Mouse (Mus musculus) kidney, postnatal 25 days (tissue): ENCODE measurements around the gene Ksr1.
"Not testable (repeated sequence)": the region's sequence is repeated elsewhere in the genome, so short reads cannot be mapped to it uniquely, and the experiment has no call there.

ENCODE experiments used
- DNase-seq, 2 experiments: peaks; one replicate each; pipeline ENCODE4 v3.0.0; 2021; ENCODE audit warnings: mixed read lengths in 2 of 2

Gene Ksr1

DNA sequence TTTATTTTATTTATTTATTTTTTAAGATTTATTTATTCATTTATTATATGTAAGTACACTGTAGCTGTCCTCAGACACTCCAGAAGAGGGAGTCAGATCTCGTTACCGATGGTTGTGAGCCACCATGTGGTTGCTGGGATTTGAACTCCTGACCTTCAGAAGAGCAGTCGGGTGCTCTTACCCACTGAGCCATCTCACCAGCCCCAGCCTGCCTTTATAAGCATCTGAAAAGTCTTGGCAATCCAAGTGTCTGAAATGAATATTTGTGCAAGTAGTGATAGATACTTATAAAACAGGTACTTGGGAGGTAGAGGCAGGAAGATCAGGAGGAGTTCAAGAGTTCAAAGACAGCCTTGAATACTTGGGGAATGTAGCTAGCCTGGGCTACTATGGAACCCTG lies 138.9 kb downstream of the Ksr1 start:
- DNase-seq = not testable (repeated sequence)

- DNase-seq = no peak
Measured at GRCm38 (mm10) chr11:79006417-79006816, 139.8 kb downstream of the Ksr1 start.

DNA sequence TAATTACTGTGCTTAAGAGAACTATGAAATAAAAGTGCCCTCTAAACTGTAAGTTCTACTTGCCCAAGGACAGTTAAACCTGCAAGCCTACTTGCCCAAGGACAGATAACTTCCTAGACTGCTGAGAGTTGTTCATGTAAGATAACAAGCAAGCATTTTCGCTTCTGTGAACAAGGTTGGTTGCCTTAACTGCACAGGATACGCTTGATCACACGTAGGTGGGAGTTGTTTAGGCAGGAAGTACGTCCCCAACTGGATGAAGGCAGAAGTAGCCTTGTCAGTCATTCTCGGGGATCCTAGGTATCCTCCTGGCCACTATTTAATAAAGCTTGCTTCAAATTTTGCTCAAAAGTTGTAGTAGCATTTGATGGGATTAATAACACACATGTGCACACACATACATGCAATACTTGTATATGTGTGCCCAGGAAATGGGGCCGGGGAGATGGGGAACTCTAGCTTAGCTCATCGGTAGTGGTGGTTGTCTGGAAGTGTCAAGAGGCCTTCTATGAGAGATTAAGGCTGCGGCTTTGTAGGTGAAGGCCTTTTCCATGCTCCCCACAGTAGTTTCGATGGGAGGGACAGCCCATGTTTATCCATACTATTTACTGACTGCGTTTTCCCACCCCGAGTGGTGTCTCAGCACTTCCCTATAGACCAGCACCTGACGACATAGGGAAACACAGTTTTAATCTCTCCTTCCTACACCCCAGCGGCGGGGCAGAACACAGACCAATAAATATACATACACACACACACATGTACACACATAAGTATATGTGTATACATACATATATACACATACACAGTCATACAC lies 140.4 kb downstream of the Ksr1 start:
- DNase-seq = peak in 1 of 2 experiments; percentile 17

DNA sequence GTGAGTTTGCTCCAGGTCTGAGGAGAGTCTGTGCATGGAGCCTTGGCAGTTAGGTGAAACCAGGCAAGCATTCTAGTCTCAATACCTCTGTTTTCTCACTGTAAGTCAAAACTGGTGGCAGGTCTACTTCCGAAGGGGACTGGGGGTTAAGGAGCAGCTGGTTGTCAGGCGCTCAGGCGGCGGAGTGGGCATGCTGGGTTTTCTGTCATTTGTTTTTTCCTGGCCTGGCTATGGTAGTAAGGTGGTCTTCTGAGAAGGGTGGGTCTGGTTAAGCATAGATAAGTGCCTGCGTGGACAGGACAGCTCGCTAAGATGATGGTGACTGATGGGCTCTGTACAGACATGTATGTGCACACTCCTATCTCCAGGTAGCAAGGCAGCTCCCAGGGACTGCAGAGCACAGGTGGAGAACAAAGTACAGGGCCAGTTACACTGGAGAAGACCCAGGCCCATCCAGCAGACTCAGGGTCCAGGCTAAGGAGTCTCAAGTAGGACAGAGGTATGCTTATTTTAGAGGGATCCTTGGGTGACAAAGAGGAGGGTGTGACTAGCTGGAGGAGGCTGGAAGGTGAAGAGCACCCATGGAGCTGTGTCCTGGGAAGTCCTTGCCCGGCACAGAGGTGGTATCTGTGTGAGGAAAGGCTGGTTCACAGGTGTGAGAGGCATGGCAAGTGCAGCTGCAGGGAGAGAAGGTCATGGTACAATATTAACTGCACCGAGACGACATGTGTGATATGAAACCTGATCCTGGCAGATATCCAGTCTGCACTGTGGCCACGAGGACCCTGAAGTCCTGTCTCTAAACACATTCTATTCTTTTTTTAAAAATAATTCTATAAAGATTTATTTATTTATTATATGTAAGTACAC lies 142.2 kb downstream of the Ksr1 start:
- peak in 1 of 2 experiments; percentile 21 for DNase-seq

DNA sequence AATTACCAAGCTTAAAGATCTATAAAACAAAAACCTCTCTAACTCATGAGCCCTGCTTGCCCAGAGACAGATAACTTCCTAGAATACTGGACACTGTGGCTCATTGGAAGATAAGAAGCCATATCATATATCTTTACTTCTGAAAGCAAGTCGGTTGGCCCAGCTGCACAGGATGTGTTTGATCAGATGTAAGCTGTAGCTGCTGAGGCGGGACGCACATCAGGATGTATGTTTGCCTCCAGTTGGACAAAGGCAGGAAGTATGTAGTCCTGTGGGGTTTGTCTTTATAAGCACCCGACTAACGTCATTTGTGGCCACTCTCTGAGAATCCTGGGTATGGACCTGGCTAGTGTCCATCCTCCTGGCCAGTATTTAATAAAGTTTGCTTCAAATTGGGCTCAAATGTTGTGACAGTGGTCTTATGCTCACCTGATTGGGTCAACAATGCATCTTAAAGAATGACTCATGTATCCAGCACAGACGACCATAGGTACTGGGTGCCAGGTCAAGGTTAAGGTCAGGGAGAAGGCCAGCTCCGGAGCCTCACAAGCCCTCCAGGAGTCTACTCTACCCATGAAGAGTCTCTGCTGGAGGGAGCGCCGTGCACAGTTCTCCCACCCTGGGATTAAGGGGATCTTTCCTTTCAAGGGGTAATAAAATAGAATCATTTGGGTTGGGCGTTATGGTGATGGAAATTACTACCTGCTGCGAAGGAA lies 143.0 kb downstream of the Ksr1 start:
- peak in 1 of 2 experiments; percentile 36 for DNase-seq

- peak in 1 of 2 experiments; percentile 33 for DNase-seq
Measured at GRCm38 (mm10) chr11:79002551-79002951, 143.7 kb downstream of the Ksr1 start.

DNA sequence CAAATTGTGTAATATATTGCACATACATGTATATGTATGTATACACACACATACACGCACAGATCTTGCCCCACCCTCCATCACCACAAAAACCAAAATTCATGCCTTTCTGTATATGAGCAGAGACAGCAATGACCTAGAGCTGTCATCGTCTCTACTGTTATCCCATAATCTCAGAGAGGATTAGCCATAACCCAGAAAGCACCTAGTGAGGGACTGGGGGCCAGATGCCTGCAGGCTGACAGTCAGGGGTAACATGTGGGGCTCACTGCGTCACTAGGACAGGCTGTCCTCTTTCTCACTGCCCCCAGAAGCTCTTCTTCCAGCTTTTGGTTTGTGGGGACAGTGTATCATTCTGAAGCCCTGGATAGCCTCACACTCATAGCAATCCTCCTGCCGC lies 144.3 kb downstream of the Ksr1 start:
- DNase-seq = peak in 1 of 2 experiments; percentile 18

DNA sequence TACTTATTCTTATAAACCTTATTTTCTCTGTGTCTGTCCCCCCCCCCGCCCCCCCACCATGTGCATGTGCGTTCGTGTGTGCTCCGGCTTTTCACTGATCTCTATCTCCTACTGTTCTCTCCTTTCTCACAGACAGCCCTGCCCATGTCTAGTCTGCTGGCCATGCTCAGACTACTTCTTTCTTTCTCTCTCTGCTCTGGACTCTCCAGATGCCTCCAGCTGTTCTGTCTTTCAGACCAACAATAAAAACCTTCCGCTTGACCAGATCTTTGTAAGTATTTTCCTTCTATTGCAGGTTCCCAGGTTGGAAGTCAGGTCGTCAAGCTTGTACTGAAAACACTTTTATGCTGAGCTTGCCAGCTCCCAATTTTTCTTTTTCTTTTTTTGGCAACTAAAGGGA lies 147.1 kb downstream of the Ksr1 start:
- DNase-seq = peak in 1 of 2 experiments; percentile 7

DNA sequence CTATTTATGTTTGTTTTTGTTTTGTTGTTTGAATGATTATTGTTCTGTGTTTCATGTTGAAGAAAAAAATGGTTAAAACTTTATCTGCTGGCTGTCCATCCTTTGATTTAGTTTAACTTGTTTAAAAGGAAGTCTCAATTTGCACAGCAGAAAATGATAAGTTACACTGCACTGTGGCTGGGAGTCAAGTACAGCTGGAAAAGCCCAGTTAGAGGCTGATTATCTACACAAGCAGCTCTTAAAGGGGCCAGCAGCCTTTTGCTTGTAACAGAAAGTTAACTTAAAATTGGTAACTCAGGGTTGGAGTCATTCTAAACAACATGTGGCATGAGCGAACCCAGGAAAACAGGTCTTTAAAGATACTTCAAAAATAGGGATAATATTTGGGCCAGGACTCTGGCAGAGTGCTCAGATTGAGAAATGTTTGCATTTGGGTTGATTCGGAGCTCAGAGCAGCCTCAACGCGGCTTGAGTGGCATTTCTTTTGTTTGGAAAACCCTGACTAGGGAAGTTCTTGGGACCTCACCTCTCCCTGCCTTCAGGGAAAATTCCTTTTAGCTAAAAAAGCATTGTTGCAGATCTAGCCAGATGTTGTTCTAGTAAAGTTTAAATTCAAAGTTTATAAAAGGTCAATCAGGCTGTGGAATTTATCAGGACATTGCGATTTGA lies 155.2 kb downstream of the Ksr1 start:
- DNase-seq = not testable (repeated sequence)

GRCm38 (mm10) chr11:78990096-78990495 lies 156.1 kb downstream of the Ksr1 start:
- DNase-seq = peak in 1 of 2 experiments; percentile 26

GRCm38 (mm10) chr11:78989206-78989605 lies 157.0 kb downstream of the Ksr1 start:
- peak in 1 of 2 experiments; percentile 19 for DNase-seq

DNA sequence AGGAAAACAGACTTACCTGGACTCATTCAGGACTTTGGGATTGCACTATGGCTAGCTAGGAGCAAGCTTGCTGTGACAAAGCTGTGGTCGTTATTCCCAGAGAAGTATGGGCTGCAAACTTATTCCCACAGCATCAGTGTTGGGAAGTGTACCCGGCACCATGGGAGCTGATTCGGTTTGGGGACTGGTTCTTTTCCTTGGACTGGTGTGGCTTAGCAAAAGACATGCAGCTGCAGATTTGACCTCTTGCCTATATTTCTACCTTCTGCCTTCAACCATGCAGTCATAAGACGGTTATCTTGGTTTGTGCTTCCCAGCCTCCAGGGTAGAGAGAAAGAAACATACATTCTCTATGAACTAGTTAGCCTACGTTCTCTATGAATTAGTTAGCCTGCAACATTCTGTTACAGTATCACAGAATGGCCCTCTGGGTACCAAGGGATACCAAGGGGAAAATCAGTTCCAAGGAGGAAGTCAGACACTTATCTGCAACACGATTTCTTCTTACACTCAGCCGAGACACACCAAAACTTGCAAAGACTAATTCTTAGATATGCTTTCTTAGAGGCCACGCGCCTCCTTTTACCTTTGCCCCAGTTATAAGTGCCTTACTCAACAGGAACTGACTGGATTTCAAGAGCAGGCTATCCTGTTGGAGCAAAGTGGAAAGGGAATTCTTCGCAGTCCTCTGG lies 159.8 kb downstream of the Ksr1 start:
- DNase-seq = peak in 1 of 2 experiments; percentile 8

DNA sequence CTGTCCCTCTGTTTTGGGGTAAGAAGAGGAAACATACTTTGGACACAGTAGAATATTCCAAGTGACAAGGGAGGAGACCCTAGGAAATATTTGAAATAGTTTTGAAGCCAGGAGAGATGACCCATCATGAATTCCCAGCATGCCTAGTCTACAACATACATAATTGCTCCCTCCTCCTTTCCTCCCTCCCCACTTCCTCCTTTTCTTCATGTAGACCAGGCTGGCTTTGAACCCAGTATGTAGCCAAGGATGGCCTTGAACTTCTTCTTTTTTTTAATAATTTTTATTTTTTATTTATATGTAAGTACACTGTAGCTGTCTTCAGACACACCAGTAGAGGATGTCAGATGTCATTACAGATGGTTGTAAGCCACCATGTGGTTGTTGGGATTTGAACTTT lies 160.7 kb downstream of the Ksr1 start:
- peak in 1 of 2 experiments; percentile 3 for DNase-seq

DNA sequence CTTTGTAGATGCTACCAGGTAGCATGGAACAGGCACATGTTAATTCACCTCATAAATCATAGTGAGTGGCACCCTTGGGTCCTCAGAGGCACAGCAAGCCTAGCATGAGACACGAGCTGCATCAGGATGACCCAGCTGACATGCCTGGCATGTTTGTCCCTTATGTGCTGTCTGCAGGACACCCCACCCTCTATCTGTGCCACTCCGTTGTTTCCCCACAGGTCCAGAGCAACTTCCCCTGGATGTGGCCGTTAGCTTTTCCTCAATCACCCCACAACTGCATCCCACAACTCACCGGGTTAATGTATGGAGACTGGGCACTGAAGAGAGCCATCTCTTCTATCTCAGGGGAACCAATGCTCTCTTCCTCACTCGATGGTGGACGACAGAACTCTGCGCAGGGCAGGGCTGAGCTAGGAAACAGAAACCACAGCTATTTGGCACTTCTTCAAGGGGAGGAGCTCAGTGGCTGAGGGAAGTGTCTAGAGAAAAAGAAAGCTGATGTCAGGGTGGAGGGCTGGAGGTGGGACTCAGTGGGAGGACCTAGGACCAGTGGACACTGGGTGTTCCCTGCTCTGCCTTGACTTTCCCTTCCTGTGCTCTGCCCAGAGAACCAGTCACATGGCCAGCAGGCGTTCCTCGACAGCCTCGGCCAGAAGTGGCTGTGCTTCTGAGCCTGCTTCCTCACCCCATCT lies 161.6 kb downstream of the Ksr1 start, which contains the start of gene Lgals9:
Gene Lgals9, minus strand, starts transcription at position 464 of the 695 bp plus-strand sequence.
- DNase-seq = peak; percentile 80 to 84

- DNase-seq = peak in 1 of 2 experiments; percentile 29
Measured at GRCm38 (mm10) chr11:78983539-78983938, 162.7 kb downstream of the Ksr1 start.

DNA sequence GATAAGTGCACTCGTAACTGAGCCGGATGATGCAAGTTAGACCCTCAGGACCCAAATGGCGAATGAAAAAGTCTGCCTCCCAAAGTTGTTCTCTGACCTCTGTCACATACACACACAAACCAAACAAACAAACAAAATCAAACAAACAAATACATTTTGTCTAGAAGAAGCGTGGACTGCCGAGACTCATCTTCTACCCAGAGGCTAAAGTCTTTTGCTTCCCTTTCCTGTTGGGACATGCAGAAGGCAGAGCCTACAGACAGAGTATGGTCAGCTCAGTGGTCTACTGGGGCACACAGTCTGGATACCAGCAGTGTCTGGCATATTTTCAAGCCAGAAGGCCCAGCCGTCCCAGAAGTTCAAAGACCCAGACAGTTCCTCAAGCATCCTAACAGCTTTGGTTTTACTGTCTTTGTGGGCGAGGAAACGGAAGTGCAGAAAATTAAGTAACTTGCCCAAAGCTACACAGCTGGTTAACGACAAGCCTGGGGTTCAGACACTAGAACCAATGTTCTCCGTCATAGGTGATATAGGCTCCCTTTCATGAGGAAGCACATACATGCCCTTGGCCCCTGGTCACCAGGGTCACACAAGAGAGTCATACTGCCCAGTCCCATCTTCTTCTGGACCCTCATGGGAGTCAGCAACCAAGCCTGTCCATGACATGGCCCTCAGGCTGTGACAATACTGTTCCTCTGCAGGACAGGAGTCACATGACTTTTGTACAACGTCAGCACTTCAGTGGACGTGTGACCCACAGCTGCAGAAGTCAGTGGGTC lies 163.5 kb downstream of the Ksr1 start:
- DNase-seq = peak in 1 of 2 experiments; percentile 35

DNA sequence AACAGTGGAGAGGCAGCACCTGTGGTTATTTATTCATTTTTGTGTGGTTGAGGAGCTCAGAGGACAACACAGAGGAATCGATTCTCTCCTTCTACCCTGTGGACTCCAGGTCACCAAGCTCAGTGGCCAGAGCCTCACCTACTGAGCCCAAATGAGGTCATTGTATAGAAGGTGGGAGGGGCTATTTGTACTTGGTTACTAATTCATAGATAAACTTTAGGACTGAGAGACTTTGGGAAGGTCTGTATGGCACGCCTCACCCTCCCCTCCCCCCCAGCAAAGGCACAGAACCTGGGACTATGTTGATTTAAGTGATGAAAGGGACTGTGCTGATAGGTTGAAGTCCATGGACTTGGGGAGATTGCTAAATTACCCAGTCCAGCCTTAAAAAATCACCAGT lies 164.2 kb downstream of the Ksr1 start:
- peak in 1 of 2 experiments; percentile 6 for DNase-seq

- DNase-seq = no peak
Measured at GRCm38 (mm10) chr11:78980083-78980634, 166.0 kb downstream of the Ksr1 start.

GRCm38 (mm10) chr11:78978176-78979019 lies 167.8 kb downstream of the Ksr1 start:
- peak in 1 of 2 experiments; percentile 17 for DNase-seq
